Mouse (Mus musculus) bone marrow macrophage, adult 2 months (primary cell): ENCODE data around the gene Dimt1.

Experiments
- CTCF ChIP-seq: IDR thresholded peaks from 2 replicates; pipeline ENCODE4 v1.5.1; 2012; ENCODE audit warnings: low read depth, mild to moderate bottlenecking, low read length, moderate library complexity
- POLR2A ChIP-seq: IDR thresholded peaks from 2 replicates; pipeline ENCODE4 v1.6.1; 2012; ENCODE audit warnings: mild to moderate bottlenecking, low read depth, low read length, borderline replicate concordance

GRCm38 (mm10) chr13:106904637-106905036 is 42.3 kb upstream of the Dimt1 start:
- TF ChIP-seq CTCF: no peak
- TF ChIP-seq POLR2A: no peak
